Mouse (Mus musculus): ENCODE measurements around the gene Gsta4.
"Not testable (repeated sequence)": the region's sequence is repeated elsewhere in the genome, so short reads cannot be mapped to it uniquely, and the experiment has no call there.

Gene Gsta4

DNA sequence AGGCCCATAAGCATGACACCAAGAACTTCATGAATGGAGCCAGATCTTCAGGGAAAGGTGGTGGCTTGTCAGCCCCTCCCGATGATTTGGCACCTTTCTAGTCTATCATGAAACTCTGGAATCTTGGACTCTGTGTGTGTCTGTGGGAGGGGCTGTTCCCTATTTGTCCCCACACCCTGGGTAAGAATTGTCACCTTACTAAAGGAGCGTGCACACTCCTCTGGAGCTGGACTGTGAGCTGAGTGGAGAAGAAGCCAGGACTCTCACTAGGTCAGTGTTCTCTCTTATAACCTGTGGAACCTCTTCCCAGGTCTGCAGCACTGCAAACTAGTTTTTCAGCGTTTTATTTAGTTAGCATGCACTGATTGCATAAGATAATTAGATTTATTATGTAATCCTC lies 47.9 kb downstream of the Gsta4 start, which contains the start of gene Gsta1:
Gsta1 (plus strand) TSS at position 196 of the 400 bp plus-strand sequence.
- DNase-seq (ENCODE audit: low read depth, low spot score), result not testable (repeated sequence)

DNA sequence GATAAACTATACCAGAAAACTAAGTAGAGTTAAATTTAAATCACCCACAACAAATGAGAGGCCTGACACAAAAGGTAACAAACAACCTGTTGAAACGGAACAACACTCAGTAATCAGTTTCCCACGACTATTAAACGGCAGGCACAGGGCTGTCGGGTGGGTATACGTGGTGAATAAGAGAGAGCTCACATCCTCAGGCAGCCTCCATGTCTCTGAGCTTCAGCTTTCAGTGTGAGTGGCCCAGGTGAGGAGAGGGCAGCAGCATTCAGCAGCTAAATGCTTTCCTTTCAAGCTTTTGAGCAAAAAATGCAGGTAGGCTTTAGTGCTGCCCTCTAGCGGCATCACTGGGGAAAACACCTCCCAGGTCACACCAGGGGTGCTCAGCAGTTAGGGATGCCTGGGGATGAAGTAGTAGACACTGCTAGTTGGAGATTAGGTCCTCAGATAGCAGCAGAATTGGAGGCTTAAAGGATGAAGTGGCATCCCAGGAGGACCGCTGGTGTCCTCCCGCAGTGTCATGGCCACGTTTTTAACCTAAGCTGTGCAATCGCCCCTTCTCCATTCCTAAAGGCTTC lies 50.6 kb downstream of the Gsta4 start:
- not testable (repeated sequence) for DNase-seq (ENCODE audit: low read depth, low spot score)

GRCm38 (mm10) chr9:78255683-78256470 lies 73.3 kb downstream of the Gsta4 start:
- peak; percentile 3 for DNase-seq (ENCODE audit: low read depth, low spot score)

- not testable (repeated sequence) for DNase-seq (ENCODE audit: low read depth, low spot score)
These were observed 74.3 kb downstream of the Gsta4 start, which contains the start of gene Gm3776 for GRCm38 (mm10) chr9:78256914-78257313. Gene Gm3776, plus strand, starts transcription at chr9:78257129.

All from brain, adult 2 months (tissue).